Mouse (Mus musculus): ENCODE measurements around the gene Svbp.

Gene Svbp

GRCm38 (mm10) chr4:119194909-119195581, at the start of gene Svbp:
Gene Svbp, plus strand, starts transcription at chr4:119195306.
- DNase-seq (ENCODE audit: low read depth, low spot score) = peak; percentile 77

GRCm38 (mm10) chr4:119146816-119147215, 48.3 kb upstream of the Svbp start:
- no peak for DNase-seq (ENCODE audit: low read depth, low spot score)

GRCm38 (mm10) chr4:119147347-119147746, 47.8 kb upstream of the Svbp start:
- DNase-seq (ENCODE audit: low read depth, low spot score) = no peak

GRCm38 (mm10) chr4:119148741-119149140, 46.4 kb upstream of the Svbp start:
- no peak for DNase-seq (ENCODE audit: low read depth, low spot score)

GRCm38 (mm10) chr4:119157186-119157585, 37.9 kb upstream of the Svbp start:
- DNase-seq (ENCODE audit: low read depth, low spot score) = no peak

GRCm38 (mm10) chr4:119157891-119158290, 37.2 kb upstream of the Svbp start:
- no peak for DNase-seq (ENCODE audit: low read depth, low spot score)

- no peak for DNase-seq (ENCODE audit: low read depth, low spot score)
Measured at GRCm38 (mm10) chr4:119161358-119161757, 33.7 kb upstream of the Svbp start.

- no peak for DNase-seq (ENCODE audit: low read depth, low spot score)
Measured at GRCm38 (mm10) chr4:119162990-119163389, 32.1 kb upstream of the Svbp start.

- DNase-seq (ENCODE audit: low read depth, low spot score) = no peak
Measured at GRCm38 (mm10) chr4:119165916-119166315, 29.2 kb upstream of the Svbp start.

- no peak for DNase-seq (ENCODE audit: low read depth, low spot score)
Measured at GRCm38 (mm10) chr4:119167068-119167467, 28.0 kb upstream of the Svbp start.

GRCm38 (mm10) chr4:119167663-119168062, 27.4 kb upstream of the Svbp start:
- peak; percentile 69 for DNase-seq (ENCODE audit: low read depth, low spot score)

GRCm38 (mm10) chr4:119172919-119173650, 22.0 kb upstream of the Svbp start:
- DNase-seq (ENCODE audit: low read depth, low spot score) = no peak

GRCm38 (mm10) chr4:119173851-119174453, 21.2 kb upstream of the Svbp start, which contains the start of gene Zfp691:
Gene Zfp691, minus strand, starts transcription at chr4:119174195.
- peak; percentile 92 for DNase-seq (ENCODE audit: low read depth, low spot score)

GRCm38 (mm10) chr4:119177702-119178101, 17.4 kb upstream of the Svbp start:
- DNase-seq (ENCODE audit: low read depth, low spot score) = no peak

GRCm38 (mm10) chr4:119178331-119178730, 16.8 kb upstream of the Svbp start:
- no peak for DNase-seq (ENCODE audit: low read depth, low spot score)

- no peak for DNase-seq (ENCODE audit: low read depth, low spot score)
Measured at GRCm38 (mm10) chr4:119180133-119180707, 14.9 kb upstream of the Svbp start.

GRCm38 (mm10) chr4:119181456-119181855, 13.7 kb upstream of the Svbp start:
- DNase-seq (ENCODE audit: low read depth, low spot score) = no peak

GRCm38 (mm10) chr4:119183525-119183924, 11.6 kb upstream of the Svbp start:
- no peak for DNase-seq (ENCODE audit: low read depth, low spot score)

GRCm38 (mm10) chr4:119185771-119186170, 9.3 kb upstream of the Svbp start:
- DNase-seq (ENCODE audit: low read depth, low spot score) = no peak

GRCm38 (mm10) chr4:119188060-119188785, 6.9 kb upstream of the Svbp start:
- no peak for DNase-seq (ENCODE audit: low read depth, low spot score)

GRCm38 (mm10) chr4:119189392-119189791, 5.7 kb upstream of the Svbp start:
- DNase-seq (ENCODE audit: low read depth, low spot score) = no peak

- DNase-seq (ENCODE audit: low read depth, low spot score) = no peak
Measured at GRCm38 (mm10) chr4:119189864-119190263, 5.2 kb upstream of the Svbp start, which contains the start of gene Ermap. Gene Ermap, minus strand, starts transcription at chr4:119190011.

All from embryo, embryonic 11.5 days (tissue).